Mouse (Mus musculus) kidney, embryonic 15.5 days (tissue): ENCODE measurements around the gene Oxsm. TPM values are rescaled to one million over a fixed set of nuclear protein-coding genes. Genes with fewer than 3 reads are reported as not detected.

Experiments
- ATAC-seq: fragments of 200-750 bp; cut with Nextera tagmentation; replicated peaks from 2 replicates; pipeline ENCODE4 v1.8.0; 2017; ENCODE audit warnings: moderate TSS enrichment; ENCODE audit not compliant: low FRiP score
- H3K27ac ChIP-seq: fragments of 300-500 bp; sonication (generic); 2 replicates; pipeline ENCODE4 v1.5.1; 2015; ENCODE audit warnings: mild to moderate bottlenecking, inconsistent platforms
- H3K27me3 ChIP-seq: fragments of 300-500 bp; sonication (generic); 2 replicates; pipeline ENCODE4 v1.6.1; 2015; ENCODE audit warnings: inconsistent platforms
- H3K36me3 ChIP-seq: fragments of 300-500 bp; sonication (generic); 2 replicates; pipeline ENCODE4 v1.6.1; 2015; ENCODE audit warnings: inconsistent platforms
- H3K4me1 ChIP-seq: fragments of 300-500 bp; sonication (generic); 2 replicates; pipeline ENCODE4 v1.6.1; 2015; ENCODE audit warnings: inconsistent platforms
- H3K4me2 ChIP-seq: fragments of 300-500 bp; sonication (generic); 2 replicates; pipeline ENCODE4 v1.6.1; 2015; ENCODE audit warnings: moderate library complexity, mild to moderate bottlenecking, inconsistent platforms
- H3K4me3 ChIP-seq: fragments of 300-500 bp; sonication (generic); replicated peaks from 2 replicates; pipeline ENCODE4 v1.5.1; 2015; ENCODE audit warnings: mild to moderate bottlenecking, inconsistent platforms
- H3K9ac ChIP-seq: fragments of 300-500 bp; sonication (generic); 2 replicates; pipeline ENCODE4 v1.6.1; 2015; ENCODE audit warnings: mild to moderate bottlenecking, inconsistent platforms
- H3K9me3 ChIP-seq: fragments of 300-500 bp; sonication (generic); replicated peaks from 2 replicates; pipeline ENCODE4 v1.6.1; 2016; ENCODE audit warnings: inconsistent platforms
- WGBS: fragments of 180-500 bp; shearing (Covaris S2); methylation state at CpG from one replicate; pipeline ENCODE4 v1.1.7; 2015; ENCODE audit warnings: mixed read lengths; 5-methylcytosine and 5-hydroxymethylcytosine counted together
- polyA plus RNA-seq: library from polyadenylated mRNA; unstranded; fragments of >200 nt; fragmentation: Nextera tagmentation; extraction: Ambion mirVana; gene quantifications from 2 replicates; pipeline ENCODE4 v1.2.1, GENCODE M21; 2015

Gene Oxsm
- polyA plus RNA-seq, 1 experiment from 2014 or later, result 2.5 TPM

GRCm38 (mm10) chr14:16189142-16189541 is 60.5 kb downstream of the Oxsm start:
- H3K36me3 ChIP-seq, result no peaks in the 10 kb centered on the region
- 66% methylated on average over 1 of the region's 1 CpGs for WGBS
- H3K9ac ChIP-seq, result no peak overlapping the region
- peak; percentile 69 for ATAC-seq
- no peaks in the 10 kb centered on the region for H3K27me3 ChIP-seq
- H3K4me1 ChIP-seq, result no peaks in the 10 kb centered on the region
- 0 out of 2 replicates have a peak, but pooled peaks cover 2% of the 10 kb centered on the region for H3K9me3 ChIP-seq
- H3K4me3 ChIP-seq, result no peak overlapping the region
- no peak overlapping the region for H3K4me2 ChIP-seq
- no peak overlapping the region for H3K27ac ChIP-seq

Other genes starting within 250 kb of the Oxsm start
- 36.1 and 36.3 TPM in 2 replicates for gene Ngly1, start 528 bp downstream of the Oxsm start, polyA plus RNA-seq
- 49.5 and 50.2 TPM in 2 replicates for gene Top2b, start 115.4 kb upstream of the Oxsm start, polyA plus RNA-seq